Mouse (Mus musculus) liver (tissue): ENCODE results near the gene Shmt2.

ENCODE experiments used
- DNase-seq: peaks from one replicate; pipeline ENCODE4 v3.0.0-alpha.2; 2020; ENCODE audit warnings: mixed read lengths

The Shmt2 gene

DNA sequence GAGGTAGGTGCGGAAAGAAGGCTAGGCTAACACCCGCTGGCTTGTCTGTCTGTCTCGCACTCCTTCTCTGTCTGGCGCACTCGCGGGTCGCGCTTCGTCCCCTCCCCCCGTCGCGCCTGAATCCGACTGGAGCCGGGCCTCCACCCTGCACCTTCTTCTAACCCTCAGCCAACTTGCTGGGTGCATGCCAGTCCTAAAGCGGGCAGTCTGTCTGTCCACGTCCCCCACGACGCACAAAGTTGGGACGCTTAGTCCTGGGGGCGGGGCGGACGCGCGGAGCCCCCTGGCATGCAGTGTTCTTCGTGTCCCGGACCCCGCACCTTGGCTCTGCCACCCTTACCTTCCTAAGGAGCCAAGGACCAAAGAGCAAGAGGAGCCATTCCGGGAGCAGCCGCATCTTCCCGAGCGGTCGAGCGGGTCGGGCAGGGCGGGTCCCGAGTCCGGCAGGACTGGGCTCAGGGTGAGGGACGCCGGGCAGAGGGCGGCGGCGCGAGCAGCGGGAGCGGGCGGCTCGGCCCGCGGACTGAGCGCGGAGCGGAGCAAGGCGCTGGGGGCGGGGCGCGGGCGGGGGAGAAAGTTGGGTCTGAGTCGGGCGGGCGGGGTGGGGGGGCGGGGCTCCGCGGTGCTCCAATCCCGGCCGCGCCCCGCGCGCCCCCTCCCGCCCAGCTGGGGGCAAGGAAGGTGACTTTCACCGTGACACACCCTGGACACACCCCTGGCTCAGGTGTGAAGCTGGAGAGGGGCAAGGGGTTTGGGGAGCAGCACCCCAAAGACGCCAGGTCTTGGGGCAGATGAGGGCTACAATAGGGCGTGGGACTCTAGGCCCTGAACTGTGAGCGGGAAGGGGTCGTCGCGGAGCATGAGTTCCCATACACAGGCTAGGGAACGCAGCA is 12.0 kb upstream of the Shmt2 start, which contains the start of gene Nxph4:
Gene Nxph4 (minus strand): TSS at position 524 of the 893 bp plus-strand sequence.
- peak; percentile 39 for DNase-seq

DNA sequence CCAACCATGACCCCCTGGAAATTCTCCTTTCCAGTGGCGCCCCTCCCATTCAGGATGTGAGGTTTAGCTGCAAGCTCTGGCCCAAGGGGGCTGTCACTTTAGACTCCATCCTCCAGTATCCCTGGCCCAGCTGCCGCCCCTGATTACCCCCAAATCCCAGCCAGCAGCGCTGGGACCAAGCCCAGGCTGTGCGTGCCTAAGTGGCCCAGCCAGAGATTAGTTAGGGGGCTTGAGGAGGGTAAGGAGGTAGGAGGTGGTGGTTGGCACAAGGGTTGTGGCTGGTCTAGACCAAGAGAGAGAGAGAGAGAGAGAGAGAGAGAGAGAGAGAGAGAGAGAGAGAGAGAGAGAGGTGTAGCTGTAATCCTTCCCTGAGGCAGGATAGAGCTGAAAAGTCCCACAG is 9.3 kb upstream of the Shmt2 start:
- DNase-seq: no peak

DNA sequence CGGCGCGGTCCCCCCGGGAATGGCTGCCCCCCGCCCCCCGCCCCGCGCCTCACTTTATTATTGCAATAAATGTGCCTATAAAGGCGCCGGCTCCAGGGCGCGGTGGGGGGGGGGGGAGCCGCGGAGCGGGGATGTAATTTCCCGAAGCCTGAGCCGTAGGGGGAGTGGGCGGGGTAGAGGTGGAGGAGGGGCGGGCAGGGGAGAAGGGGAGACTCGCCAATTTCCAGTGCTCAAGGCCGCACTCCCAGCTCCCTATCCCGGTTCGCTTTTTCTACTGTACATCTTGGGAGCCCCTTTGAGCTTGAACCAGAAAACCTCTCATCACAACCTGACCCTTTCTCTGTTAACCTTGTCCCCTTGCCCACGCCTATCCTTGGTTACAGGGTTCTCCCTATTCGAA is 8.7 kb upstream of the Shmt2 start:
- DNase-seq: no peak

DNA sequence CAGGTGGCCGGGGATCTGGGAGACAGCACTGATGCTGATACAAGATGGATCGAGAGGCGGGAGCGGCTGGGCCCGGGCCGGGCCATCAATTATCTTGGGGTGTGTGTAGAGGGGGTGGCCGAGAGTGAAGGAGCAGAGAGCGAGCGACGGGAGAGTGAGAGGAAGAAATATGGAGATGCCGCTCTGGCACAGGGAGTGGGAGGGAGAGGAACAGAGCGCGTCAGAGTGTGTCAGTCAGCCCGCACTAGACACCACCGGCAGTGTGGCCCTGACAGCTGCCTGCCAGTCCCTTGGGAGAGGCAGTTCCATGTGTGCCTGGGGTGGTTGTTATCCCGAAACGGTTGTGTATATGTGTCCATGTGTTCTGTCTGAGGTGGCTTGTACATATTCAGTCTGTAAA is 5.2 kb upstream of the Shmt2 start:
- no peak for DNase-seq

DNA sequence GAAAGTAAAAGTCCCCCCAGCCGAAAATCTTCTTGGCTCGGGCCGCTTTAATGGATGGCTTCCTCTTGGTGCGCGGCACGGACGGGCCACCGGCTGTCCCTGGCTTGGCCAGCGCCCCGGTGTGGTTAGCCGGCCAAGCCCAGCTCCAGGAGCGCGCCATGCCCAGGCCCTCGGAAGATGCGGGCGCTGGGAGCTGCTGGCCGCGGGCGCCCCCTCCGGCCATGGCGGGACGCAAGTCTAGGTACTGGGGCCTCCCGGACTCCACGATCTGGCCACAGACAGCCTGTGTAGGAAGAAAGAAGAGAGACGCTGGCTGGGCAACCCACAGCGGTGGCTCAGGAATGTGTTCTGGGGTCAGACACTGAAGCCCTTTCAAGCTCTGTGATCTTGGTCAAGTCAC is 4.4 kb upstream of the Shmt2 start:
- peak; percentile 52 for DNase-seq

DNA sequence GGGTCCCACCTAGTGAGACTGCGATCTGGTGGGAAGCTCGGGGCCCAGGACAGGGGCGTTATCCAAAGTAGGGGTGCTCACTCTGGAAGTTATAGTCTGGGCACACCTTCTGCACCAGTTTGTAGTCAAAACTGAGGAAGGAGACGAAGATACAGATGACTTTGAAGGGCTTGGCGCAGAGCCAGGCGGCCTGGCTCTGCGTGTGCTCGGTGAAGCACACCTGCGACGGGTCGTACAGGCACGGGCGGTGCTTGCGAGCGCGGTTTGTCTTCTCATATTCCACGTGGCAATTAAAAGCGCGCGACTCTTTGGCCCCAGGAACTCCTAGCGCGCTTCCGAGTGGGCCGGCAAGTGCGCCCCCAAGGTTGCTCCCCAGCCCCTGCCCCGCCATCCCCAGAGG is 3.8 kb upstream of the Shmt2 start:
- no peak for DNase-seq

DNA sequence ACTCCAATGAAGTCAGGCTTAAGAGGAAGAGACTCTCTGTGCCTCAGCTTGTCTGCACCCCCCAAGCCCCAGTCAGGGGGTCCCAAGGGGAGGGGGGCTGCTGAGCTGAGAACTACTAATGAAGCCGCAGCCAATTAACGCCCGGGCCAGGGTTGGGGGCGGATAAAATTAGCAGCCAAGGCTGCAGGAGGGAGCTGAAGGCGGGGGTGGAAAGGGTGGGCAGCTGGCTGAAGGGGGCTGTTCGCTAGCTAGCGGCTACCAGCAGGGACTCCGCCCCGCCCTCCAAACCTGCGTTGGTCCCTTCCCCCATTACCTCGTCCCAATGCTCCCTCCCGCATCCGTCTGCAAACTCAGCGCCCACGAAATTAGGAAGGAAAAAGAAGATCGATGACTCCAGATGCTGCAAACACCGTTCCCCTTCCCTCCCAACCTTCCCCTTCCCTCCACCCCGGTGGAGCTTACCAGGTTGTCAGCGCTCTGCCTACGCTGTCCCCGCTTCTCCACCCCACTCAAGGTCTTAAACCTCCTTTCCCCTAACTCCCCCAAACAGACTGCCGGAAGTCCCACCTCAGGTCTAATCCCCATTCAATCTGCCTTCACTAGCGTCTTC is 2.5 kb upstream of the Shmt2 start:
- no peak for DNase-seq

DNA sequence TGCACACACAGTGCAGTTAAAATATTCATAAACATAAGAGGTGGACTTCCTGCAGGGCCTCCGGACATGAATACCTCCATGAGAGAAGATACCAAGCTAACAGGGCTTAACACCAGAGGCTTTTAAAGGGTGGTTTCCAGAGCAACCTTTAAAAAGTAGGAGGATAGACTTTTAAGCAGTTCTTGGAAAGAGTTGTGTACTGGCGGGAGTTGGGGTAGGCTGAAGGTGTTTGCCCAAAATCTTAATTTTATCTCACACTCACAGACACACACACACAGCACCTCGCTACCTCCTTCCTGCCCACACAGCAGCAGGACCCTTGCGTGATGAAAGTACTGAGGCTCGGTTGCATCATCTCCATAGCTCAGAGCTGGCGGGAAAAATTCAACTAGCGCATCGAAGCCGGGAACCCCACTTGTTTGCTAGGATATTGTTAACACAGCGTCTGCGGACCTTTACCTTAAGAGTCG is 598 bp downstream of the Shmt2 start:
- peak; percentile 56 for DNase-seq

DNA sequence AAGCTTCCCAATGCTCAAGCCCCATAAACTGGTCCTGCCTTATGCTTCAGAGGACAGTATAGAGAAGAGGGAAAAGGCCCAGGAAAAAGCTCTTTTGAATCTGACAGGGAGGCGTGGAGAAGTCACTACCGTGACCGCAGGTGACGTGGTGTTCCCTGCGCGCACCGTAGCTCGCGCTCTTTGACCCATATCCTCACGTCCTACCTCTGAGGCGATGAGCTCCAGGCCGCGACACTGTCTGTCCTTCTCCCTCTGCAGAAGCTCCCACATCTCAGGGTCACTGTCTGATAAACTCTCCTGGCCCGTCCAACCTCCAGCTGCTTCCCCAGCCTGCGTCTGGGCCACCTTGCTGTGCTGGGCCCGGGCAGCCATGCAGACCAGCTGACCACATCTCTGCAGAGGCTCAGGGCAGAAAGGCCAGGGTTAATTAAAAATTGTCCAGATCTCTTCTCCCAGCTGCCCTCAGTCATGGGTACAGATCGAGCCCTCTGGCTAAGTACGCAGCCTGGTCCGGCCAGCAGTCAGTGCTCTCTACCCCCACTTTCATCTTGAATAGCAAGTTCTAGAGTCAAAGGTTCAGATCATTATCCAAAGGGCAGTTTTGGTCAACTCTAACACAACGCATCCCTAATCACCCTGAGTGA is 1.4 kb downstream of the Shmt2 start:
- no peak for DNase-seq

DNA sequence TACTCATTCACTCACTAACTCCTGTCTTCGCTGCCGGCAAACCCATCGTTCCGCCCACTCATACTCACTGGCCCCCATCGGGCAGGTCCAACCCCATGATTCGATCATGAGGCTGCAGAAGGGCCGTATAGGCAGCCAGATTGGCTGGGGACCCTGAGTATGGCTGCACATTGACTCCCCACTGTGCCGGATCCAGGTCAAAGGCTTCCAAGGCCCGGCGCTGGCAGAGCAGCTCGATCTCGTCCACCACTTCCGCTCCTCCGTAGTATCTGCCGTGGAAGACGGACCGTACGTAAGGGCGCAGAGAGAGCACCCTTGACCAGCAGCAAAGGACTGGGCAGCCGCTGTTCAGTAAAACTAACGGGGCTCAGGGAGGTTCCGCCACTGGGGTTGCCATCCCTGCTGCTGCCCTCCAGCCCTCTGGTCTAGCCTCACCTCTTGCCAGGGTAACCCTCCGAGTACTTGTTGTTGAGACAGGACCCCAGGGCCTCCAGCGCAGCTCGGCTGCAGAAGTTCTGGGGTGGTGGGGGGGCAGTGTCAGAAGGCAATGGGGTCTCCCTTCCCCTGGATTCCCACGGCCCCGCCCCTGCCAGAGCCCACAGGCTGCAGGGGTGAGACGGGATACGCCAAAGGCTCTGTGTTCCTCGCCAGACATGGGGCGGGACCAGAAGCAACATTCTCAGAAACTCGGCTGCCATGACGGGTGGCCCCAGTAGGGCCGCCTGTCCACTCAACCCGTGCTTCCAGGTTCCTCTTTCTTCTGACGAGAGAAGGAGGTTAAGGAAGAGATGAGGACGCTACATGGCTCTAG is 2.1 kb downstream of the Shmt2 start:
- DNase-seq: no peak

DNA sequence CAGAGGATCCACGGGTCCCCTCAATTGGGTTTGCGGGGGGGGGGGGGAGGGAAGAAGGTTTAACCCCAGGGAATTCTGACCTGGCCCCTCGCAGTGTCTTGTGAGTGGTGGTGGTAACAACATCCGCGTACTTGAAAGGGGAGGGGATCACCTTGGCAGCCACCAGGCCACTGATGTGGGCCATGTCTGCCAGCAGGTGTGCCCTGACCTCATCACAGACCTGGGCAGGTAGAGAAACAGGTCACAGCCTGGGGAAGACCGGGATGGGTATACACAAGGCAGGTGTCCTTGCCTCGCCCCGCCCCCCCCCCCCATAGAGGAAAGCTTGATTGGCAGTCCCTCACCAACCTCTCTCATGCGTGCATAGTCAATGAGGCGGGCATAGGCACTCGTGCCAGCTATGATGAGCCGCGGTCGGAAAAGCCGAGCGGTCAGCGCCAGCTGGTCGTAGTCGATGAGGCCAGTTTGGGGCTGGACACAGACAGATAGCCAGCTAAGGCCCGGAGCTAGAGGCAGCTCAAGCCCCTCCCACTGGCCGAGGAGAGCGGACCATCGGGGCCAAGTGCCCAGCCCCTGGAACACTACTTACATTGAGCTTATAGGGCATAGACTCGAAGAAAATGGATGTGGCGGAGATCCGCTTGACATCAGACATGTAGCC is 3.1 kb downstream of the Shmt2 start:
- DNase-seq: no peak

DNA sequence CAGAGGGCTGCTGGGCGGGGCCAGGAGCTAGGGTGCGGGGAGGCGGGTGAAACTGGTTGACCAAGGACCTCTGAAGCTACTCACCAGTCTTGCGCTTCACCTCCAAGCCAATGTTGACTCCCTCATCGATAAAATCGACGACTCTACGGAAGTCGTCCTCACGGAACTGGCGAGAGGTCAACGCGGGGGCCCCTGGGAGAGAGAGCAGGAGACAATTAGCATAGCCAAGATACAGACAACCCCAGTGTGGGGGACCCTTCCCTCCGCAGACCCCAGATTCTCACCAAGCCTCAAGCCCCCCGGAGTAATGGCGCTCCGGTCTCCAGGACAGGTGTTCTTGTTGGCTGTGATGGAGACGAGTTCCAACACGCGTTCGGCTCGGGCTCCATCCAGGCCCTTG is 4.3 kb downstream of the Shmt2 start:
- no peak for DNase-seq

DNA sequence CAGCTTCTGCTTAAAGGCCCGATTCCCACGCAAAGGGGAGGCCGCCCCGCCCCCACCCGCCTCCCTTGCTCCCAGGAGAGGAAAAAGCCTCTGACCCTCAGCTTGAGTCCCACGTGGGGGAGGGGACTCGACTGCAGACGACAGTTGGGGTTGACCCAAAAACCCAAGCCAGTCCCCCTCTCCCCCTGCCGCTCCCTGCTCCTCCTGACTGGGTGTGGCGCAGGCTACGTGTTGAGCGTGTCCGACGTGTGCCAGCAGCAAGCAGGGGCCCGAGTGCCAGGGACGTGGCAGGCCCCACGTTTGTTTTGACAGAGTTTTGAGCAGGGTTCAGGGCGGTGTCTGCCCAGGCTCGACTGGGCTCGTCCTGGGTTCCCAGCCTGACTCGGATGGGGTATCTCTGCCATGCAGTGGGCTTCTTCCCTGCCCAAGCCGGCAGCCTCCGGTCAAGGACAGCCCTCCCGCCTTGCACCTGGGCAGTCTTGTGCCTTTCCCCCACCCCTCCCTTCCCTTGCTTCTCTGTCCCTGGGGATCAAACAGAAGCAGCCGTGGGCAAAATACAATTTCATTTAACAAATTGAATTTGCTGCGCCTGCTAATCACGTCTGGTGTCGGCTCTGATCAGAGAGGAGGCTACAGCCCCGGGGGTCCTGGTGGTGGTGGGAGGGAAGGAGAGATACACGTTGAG is 5.5 kb downstream of the Shmt2 start:
- peak; percentile 69 for DNase-seq

DNA sequence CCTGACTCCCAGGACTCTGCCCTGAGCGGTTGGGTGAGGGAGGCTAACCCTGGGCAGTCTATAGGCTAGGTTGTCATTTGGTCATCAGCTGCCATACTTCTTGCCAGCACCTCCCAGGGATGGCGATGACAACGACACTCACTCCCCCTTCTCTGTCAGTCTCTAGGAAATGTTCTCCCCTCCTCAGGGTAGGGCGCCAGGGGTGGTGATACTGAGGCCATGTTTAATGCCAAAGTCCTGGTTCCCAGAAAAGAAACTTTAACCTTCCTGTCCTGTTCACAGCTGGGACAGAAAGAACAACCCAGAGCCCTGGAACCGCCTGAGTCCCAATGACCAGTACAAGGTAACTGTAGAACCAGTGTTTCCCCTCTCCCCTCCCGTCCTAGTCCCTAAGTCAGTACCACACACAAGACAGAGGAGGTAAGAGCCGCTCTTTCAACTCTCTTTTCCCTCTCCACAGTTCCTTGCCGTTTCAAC is 6.2 kb downstream of the Shmt2 start:
- no peak for DNase-seq

DNA sequence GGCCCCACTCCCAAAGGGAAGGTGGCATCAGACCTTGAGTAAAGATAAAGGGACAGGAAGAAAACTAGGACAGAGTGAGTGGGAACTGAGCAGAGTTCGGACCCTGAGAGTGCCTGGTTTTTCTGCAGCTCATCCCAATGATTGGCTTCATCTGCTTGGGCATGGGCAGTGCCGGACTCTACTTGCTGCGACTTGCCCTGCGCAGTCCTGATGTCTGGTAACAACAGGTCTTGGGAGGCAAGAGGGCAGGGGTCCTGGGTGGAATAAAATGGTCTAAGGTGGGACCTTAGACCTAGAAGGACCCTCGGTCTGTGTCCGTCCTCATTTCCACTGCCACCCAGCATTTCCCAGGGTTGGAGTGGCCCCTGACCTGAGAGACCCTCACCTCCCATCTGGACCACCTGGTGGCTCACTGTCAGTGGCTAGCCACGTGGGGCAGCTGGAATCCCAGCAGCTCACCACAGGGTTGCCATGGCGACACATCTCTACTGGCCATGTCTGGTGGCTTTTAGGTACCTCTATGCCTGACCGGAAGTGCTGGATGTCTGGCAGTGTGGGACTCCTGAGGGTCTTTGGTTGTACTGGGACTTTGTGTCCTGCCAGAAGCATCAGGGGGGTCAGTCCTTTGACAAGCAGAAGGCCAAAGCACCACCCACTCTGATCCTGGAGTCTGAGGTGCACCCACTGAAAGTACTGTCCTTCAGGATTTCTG is 6.8 kb downstream of the Shmt2 start:
- DNase-seq: no peak

DNA sequence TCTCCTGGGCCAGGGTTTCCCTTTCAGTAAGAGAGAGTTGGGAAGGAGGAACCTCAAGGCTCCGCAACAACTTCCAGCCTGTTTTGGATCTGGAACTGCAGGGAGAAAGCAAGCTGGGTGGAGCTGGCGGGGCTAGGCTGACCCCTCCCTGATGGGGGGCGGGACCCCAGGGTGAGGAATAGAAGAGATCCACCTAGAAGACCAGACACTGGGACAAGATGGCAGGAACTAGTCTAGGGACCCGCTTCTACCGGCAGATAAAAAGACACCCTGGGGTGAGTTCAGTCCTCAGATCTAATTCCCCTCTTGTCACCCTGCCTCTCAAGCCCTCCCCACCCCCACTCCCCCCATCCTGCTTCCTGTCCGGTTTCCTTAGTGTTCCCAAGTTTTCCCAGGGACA is 7.5 kb downstream of the Shmt2 start, which contains the start of gene Ndufa4l2:
Gene Ndufa4l2 (plus strand): TSS at position 204 of the 400 bp plus-strand sequence.
- DNase-seq: no peak

DNA sequence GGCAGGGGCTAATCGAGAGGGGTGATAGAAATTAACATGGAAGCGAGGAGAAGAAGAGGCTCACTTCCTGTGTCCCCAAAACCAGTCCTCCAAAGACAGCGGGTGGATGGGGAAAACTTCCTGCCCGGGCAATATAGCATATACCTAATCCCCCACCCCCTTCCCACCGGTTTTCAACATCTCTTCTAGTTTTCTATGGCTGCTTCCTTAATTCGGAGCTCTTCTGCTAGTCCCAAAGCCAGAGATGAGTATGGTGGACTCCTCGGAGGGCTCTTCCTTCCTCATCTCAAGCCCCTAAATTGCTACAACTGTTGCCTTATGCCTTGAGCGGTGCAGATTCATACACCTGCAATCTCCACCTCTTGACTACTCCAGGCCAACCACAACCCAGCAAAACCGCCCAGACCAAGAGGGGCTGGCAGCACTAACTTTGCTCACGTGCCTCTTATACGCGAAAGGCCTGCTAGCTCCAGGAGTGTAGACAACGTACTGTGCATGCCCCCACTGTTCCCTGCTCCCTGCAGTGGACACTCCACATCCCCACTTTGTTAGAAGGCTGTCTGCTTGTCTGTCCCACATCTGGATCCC is 8.0 kb downstream of the Shmt2 start:
- no peak for DNase-seq

DNA sequence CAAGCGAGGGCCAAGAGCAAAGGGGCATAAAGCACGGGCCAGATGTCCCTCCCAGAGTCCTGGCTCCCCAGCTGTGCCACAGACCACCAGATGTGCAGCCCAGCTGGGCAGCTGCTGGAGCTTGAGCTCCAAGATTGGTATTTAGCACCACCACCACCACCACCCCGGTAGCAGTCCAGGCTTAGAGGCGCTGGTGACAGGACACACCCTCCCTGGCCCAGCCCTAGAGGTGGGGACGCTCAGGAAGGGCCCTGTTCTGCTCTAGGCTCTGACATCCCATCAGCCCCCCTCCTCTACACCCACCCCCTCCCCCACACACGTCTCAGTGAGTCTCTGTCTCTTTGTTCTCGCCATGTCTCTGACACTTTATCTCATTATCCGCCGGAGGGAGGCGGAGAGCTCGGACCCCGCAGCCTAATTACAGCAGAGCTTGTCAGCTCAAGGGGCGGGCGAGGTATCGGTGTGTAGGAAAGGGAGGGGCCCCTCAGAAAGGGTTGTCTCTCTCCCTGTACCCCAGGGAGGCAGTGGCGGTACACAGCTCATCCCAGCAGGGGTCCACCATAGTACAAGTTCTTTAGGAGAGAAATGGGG is 8.6 kb downstream of the Shmt2 start:
- DNase-seq: peak; percentile 61

DNA sequence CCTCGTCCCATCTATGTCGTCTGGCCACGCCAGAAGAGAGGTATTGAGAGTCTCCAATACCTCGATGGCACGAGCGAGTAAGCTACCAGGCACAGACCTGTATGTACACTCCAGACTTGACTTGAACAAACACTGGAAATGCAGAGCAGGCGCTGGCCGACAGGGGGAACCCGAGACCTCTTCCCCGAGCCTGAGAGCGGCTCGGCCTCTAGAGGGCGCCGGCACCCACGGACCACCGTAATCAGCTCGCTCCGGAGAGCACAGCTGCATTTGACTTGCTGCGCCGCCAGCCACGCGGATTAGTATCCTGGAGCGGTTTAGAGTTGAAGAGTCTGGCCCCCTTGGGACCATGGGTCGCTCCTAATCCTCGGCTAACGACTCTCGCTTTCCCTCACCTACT is 9.4 kb downstream of the Shmt2 start:
- peak; percentile 92 for DNase-seq

DNA sequence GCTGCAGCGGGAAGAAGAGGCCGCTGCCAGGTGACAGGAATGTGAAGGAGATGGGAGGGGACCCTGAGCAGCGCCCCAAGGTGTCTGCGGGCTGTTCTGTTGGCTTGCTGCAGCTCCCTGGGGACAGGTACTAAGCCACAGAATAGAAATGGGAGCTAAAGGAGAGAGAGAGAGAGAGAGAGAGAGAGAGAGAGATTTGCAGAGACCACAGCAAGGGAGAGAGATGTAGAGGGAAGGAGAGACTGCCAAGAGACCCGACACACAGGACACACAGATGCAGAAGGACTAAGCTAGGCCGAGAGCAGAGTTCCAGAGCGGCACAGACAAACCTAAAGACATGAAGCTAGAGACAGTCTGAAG is 10.0 kb downstream of the Shmt2 start:
- no peak for DNase-seq
